Comparison of ENCODE assay signal across 10 mouse cellular contexts in genomic region chr14:33351984-33352722, GRCm38 (mm10).
DNase-seq lines count a peak whose midpoint lies in the region.
"Had no signal": no experiment of that assay in that cellular context is flagged by ENCODE, and none has a peak within 500 bp of the region (broad histone marks: within the 10 kb centered on the region; RNA-seq: fewer than 3 reads in every experiment).

No protein-coding gene starts in this region.

- peak; percentile 42 to 56 for DNase-seq in cerebellum, postnatal 10 days
- no peak for DNase-seq in cerebellum, postnatal 14 days
- peak; percentile 74 for DNase-seq in 3134 (ENCODE audit: extremely low read depth, insufficient read length, low spot score)
- DNase-seq in fat pad, adult 2 months (ENCODE audit: extremely low read depth, low read depth, low spot score), result peak; percentile 65
- DNase-seq in lung, adult 18-20 months, result peak; percentile 85 to 91
- no peak for DNase-seq in left cerebral cortex, adult 18-20 months (ENCODE audit: low spot score in 2 of 2)
- no peak for DNase-seq in left cerebral cortex, adult 9 months (ENCODE audit: low spot score in 2 of 2)
- DNase-seq in right cerebral cortex, adult 18-20 months, result no peak
- DNase-seq: cerebellum, adult 2 months; heart, postnatal 4 days had no signal

Comparison
In these comparisons a context has a peak if more than half of its experiments do, and no peak if none do; other contexts are left out.
1. DNase-seq: peak in cerebellum, postnatal 10 days (2 of 2), 3134 (single experiment), fat pad, adult 2 months (single experiment) and lung, adult 18-20 months (2 of 2); none in cerebellum, postnatal 14 days (0 of 2), left cerebral cortex, adult 18-20 months (0 of 2), left cerebral cortex, adult 9 months (0 of 2) and right cerebral cortex, adult 18-20 months (single experiment).